Mouse (Mus musculus): ENCODE measurements around the gene Sash1. TPM values are rescaled to one million over a fixed set of nuclear protein-coding genes. Genes with fewer than 3 reads are reported as not detected.
A peak's percentile ranks its signal among the peaks of the same experiment; 100 is the strongest.

The Sash1 gene
- polyA plus RNA-seq (2015; fragmentation: Nextera tagmentation; extraction: Ambion mirVana): 2.9 and 4.4 TPM in 2 replicates

GRCm38 (mm10) chr10:8885630-8886527 lies at the start of gene Sash1:
Gene Sash1 (minus strand): TSS chr10:8886070.
- H3K4me3 ChIP-seq: peak within 1 kb of the TSS; percentile 55
- H3K27ac ChIP-seq (replicated peaks): peak within 1 kb of the TSS; percentile 78
- H3K36me3 ChIP-seq: no peaks in the 10 kb centered on the region
- peak within 1 kb of the TSS; percentile 82 for H3K4me2 ChIP-seq
- peak within 1 kb of the TSS; percentile 63 for H3K9ac ChIP-seq
- peaks cover 30% of the 10 kb centered on the region for H3K27me3 ChIP-seq
- H3K9me3 ChIP-seq: no peaks in the 10 kb centered on the region
- ATAC-seq (ENCODE audit: low read depth): peak; percentile 94
- under 1% methylated on average over 80 of the region's 80 CpGs for WGBS
- H3K4me1 ChIP-seq (replicated peaks): peaks cover 24% of the 10 kb centered on the region

GRCm38 (mm10) chr10:8935601-8936000 lies 49.7 kb upstream of the Sash1 start:
- Histone ChIP-seq H3K27me3 (no peaks in the 10 kb centered on the region), H3K36me3 (no peaks in the 10 kb centered on the region), H3K9me3 (no peaks in the 10 kb centered on the region), H3K9ac (no peak overlapping the region), H3K4me2 (no peak overlapping the region), H3K27ac (replicated peaks) (no peak overlapping the region), H3K4me1 (replicated peaks) (no peaks in the 10 kb centered on the region), H3K4me3 (no peak overlapping the region)
- 0 out of 2 replicates have a peak, but pooled peaks have one; percentile 36 for ATAC-seq (ENCODE audit: low read depth)
- 59% methylated on average over 4 of the region's 4 CpGs for WGBS

GRCm38 (mm10) chr10:8933451-8934372 lies 47.8 kb upstream of the Sash1 start:
- no peak for ATAC-seq (ENCODE audit: low read depth)
- H3K27ac ChIP-seq (replicated peaks): no peak overlapping the region
- H3K36me3 ChIP-seq: no peaks in the 10 kb centered on the region
- H3K4me2 ChIP-seq: no peak overlapping the region
- H3K9ac ChIP-seq: no peak overlapping the region
- H3K4me1 ChIP-seq (replicated peaks): peaks cover 8% of the 10 kb centered on the region
- H3K4me3 ChIP-seq: no peak overlapping the region
- H3K27me3 ChIP-seq: no peaks in the 10 kb centered on the region
- WGBS: 76% methylated on average over 10 of the region's 10 CpGs
- H3K9me3 ChIP-seq: no peaks in the 10 kb centered on the region

GRCm38 (mm10) chr10:8931548-8932240 lies 45.8 kb upstream of the Sash1 start:
- no peak overlapping the region for H3K27ac ChIP-seq (replicated peaks)
- no peak overlapping the region for H3K4me3 ChIP-seq
- H3K9ac ChIP-seq: no peak overlapping the region
- no peak overlapping the region for H3K4me2 ChIP-seq
- no peak for ATAC-seq (ENCODE audit: low read depth)
- H3K9me3 ChIP-seq: no peaks in the 10 kb centered on the region
- no peaks in the 10 kb centered on the region for H3K36me3 ChIP-seq
- 91% methylated on average over 8 of the region's 8 CpGs for WGBS
- H3K27me3 ChIP-seq: no peaks in the 10 kb centered on the region
- H3K4me1 ChIP-seq (replicated peaks): peaks cover 8% of the 10 kb centered on the region

- Histone ChIP-seq H3K4me1 (replicated peaks) (peaks cover 8% of the 10 kb centered on the region), H3K9me3 (no peaks in the 10 kb centered on the region), H3K4me2 (no peak overlapping the region), H3K9ac (no peak overlapping the region), H3K4me3 (no peak overlapping the region), H3K36me3 (no peaks in the 10 kb centered on the region), H3K27me3 (no peaks in the 10 kb centered on the region), H3K27ac (replicated peaks) (no peak overlapping the region)
- no peak for ATAC-seq (ENCODE audit: low read depth)
Observed at GRCm38 (mm10) chr10:8930672-8931071, 44.8 kb upstream of the Sash1 start.

GRCm38 (mm10) chr10:8928775-8929647 lies 43.1 kb upstream of the Sash1 start:
- no peak overlapping the region; the same call in 1 of the 2 replicates for H3K27ac ChIP-seq (replicated peaks)
- peak; percentile 38 for ATAC-seq (ENCODE audit: low read depth)
- peaks cover 8% of the 10 kb centered on the region for H3K4me1 ChIP-seq (replicated peaks)
- no peaks in the 10 kb centered on the region for H3K36me3 ChIP-seq
- H3K4me3 ChIP-seq: no peak overlapping the region
- no peak overlapping the region for H3K9ac ChIP-seq
- H3K27me3 ChIP-seq: no peaks in the 10 kb centered on the region
- no peaks in the 10 kb centered on the region for H3K9me3 ChIP-seq
- H3K4me2 ChIP-seq: no peak overlapping the region
- WGBS: 48% methylated on average over 10 of the region's 10 CpGs

- H3K27ac ChIP-seq (replicated peaks): no peak overlapping the region
- no peak overlapping the region for H3K4me3 ChIP-seq
- H3K4me1 ChIP-seq (replicated peaks): peaks cover 8% of the 10 kb centered on the region
- no peak for ATAC-seq (ENCODE audit: low read depth)
- no peak overlapping the region for H3K9ac ChIP-seq
- H3K4me2 ChIP-seq: no peak overlapping the region
- no peaks in the 10 kb centered on the region for H3K36me3 ChIP-seq
- no peaks in the 10 kb centered on the region for H3K9me3 ChIP-seq
- H3K27me3 ChIP-seq: no peaks in the 10 kb centered on the region
Observed at GRCm38 (mm10) chr10:8928261-8928660, 42.4 kb upstream of the Sash1 start.

- WGBS: 89% methylated on average over 3 of the region's 3 CpGs
- Histone ChIP-seq H3K4me2 (no peak overlapping the region), H3K9me3 (no peaks in the 10 kb centered on the region), H3K4me1 (replicated peaks) (peaks cover 8% of the 10 kb centered on the region), H3K27ac (replicated peaks) (no peak overlapping the region), H3K4me3 (no peak overlapping the region), H3K9ac (no peak overlapping the region), H3K27me3 (no peaks in the 10 kb centered on the region), H3K36me3 (no peaks in the 10 kb centered on the region)
- ATAC-seq (ENCODE audit: low read depth): no peak
Observed at GRCm38 (mm10) chr10:8926906-8927305, 41.0 kb upstream of the Sash1 start.

- no peak overlapping the region for H3K27ac ChIP-seq (replicated peaks)
- H3K27me3 ChIP-seq: no peaks in the 10 kb centered on the region
- H3K4me3 ChIP-seq: no peak overlapping the region
- ATAC-seq (ENCODE audit: low read depth): no peak
- no peak overlapping the region for H3K9ac ChIP-seq
- H3K9me3 ChIP-seq: no peaks in the 10 kb centered on the region
- peaks cover 8% of the 10 kb centered on the region for H3K4me1 ChIP-seq (replicated peaks)
- WGBS: 91% methylated on average over 3 of the region's 3 CpGs
- no peaks in the 10 kb centered on the region for H3K36me3 ChIP-seq
- no peak overlapping the region for H3K4me2 ChIP-seq
Observed at GRCm38 (mm10) chr10:8926295-8926694, 40.4 kb upstream of the Sash1 start.

- Histone ChIP-seq H3K36me3 (no peaks in the 10 kb centered on the region), H3K27ac (replicated peaks) (no peak overlapping the region), H3K27me3 (no peaks in the 10 kb centered on the region), H3K9me3 (no peaks in the 10 kb centered on the region), H3K4me2 (no peak overlapping the region), H3K9ac (no peak overlapping the region), H3K4me1 (replicated peaks) (peaks cover 8% of the 10 kb centered on the region), H3K4me3 (no peak overlapping the region)
- 71% methylated on average over 5 of the region's 5 CpGs for WGBS
- ATAC-seq (ENCODE audit: low read depth): no peak
Observed at GRCm38 (mm10) chr10:8925299-8925698, 39.4 kb upstream of the Sash1 start.

- Histone ChIP-seq H3K4me1 (replicated peaks) (no peaks in the 10 kb centered on the region; the same call in 1 of the 2 replicates), H3K36me3 (no peaks in the 10 kb centered on the region), H3K9ac (no peak overlapping the region), H3K27ac (replicated peaks) (no peak overlapping the region), H3K27me3 (no peaks in the 10 kb centered on the region), H3K9me3 (no peaks in the 10 kb centered on the region), H3K4me3 (no peak overlapping the region), H3K4me2 (no peak overlapping the region)
- no peak for ATAC-seq (ENCODE audit: low read depth)
- WGBS: 69% methylated on average over 11 of the region's 11 CpGs
Observed at GRCm38 (mm10) chr10:8921098-8921693, 35.3 kb upstream of the Sash1 start.

Measured in neural tube, embryonic 13.5 days (tissue).